Mouse (Mus musculus) frontal cortex, postnatal 10 days (tissue): ENCODE results near the gene Lasp1.
"Not testable (repeated sequence)": the region's sequence is repeated elsewhere in the genome, so short reads cannot be mapped to it uniquely, and the experiment has no call there.

ENCODE experiments used
- DNase-seq, 2 experiments: peaks; one replicate each; pipeline ENCODE4 v3.0.0; 2022; ENCODE audit warnings: low spot score in 2 of 2, mixed read lengths in 1 of 2

Gene Lasp1

GRCm38 (mm10) chr11:97798782-97799145 lies at the start of gene Lasp1:
TSS of gene Lasp1 (plus strand) at chr11:97799000.
- DNase-seq = peak; percentile 82 to 88

- no peak for DNase-seq
Measured at GRCm38 (mm10) chr11:97753277-97753676, 45.5 kb upstream of the Lasp1 start.

- no peak for DNase-seq
Measured at GRCm38 (mm10) chr11:97758125-97758524, 40.7 kb upstream of the Lasp1 start.

- no peak for DNase-seq
Measured at GRCm38 (mm10) chr11:97758942-97759341, 39.9 kb upstream of the Lasp1 start.

- no peak for DNase-seq
Measured at GRCm38 (mm10) chr11:97761638-97762037, 37.2 kb upstream of the Lasp1 start.

- DNase-seq = peak; percentile 94 to 96
Measured at GRCm38 (mm10) chr11:97766154-97766881, 32.5 kb upstream of the Lasp1 start, which contains the start of gene Cwc25. TSS of gene Cwc25 (minus strand) at chr11:97766556.

GRCm38 (mm10) chr11:97769704-97770103 lies 29.1 kb upstream of the Lasp1 start:
- no peak for DNase-seq

GRCm38 (mm10) chr11:97771410-97771809 lies 27.4 kb upstream of the Lasp1 start:
- DNase-seq = no peak

GRCm38 (mm10) chr11:97775186-97775585 lies 23.6 kb upstream of the Lasp1 start:
- DNase-seq = no peak

GRCm38 (mm10) chr11:97775808-97776496 lies 22.8 kb upstream of the Lasp1 start, which contains the start of gene 1700001P01Rik:
TSS of gene 1700001P01Rik (minus strand) at chr11:97775918.
- no peak for DNase-seq

GRCm38 (mm10) chr11:97776497-97777128 lies 22.2 kb upstream of the Lasp1 start:
- DNase-seq = no peak

- no peak for DNase-seq
Measured at GRCm38 (mm10) chr11:97777129-97777529, 21.7 kb upstream of the Lasp1 start.

GRCm38 (mm10) chr11:97778918-97779317 lies 19.9 kb upstream of the Lasp1 start:
- no peak for DNase-seq

- no peak for DNase-seq
Measured at GRCm38 (mm10) chr11:97779968-97780701, 18.7 kb upstream of the Lasp1 start.

- DNase-seq = no peak
Measured at GRCm38 (mm10) chr11:97781478-97781831, 17.3 kb upstream of the Lasp1 start.

GRCm38 (mm10) chr11:97781832-97782563 lies 16.8 kb upstream of the Lasp1 start, which contains the start of gene Rpl23:
TSS of gene Rpl23 (minus strand) at chr11:97782437.
- peak; percentile 99 to 100 for DNase-seq

GRCm38 (mm10) chr11:97782564-97782895 lies 16.3 kb upstream of the Lasp1 start:
- DNase-seq = no peak

GRCm38 (mm10) chr11:97787961-97788360 lies 10.8 kb upstream of the Lasp1 start:
- DNase-seq = no peak

- no peak for DNase-seq
Measured at GRCm38 (mm10) chr11:97789727-97790126, 9.1 kb upstream of the Lasp1 start.

GRCm38 (mm10) chr11:97790778-97791438 lies 7.9 kb upstream of the Lasp1 start:
- not testable (repeated sequence) for DNase-seq

- DNase-seq = no peak
Measured at GRCm38 (mm10) chr11:97793165-97793564, 5.6 kb upstream of the Lasp1 start.
